Mouse (Mus musculus) lung, embryonic 16.5 days (tissue): ENCODE measurements around the gene Sync. TPM values are rescaled to one million over a fixed set of nuclear protein-coding genes. Genes with fewer than 3 reads are reported as not detected.

ENCODE experiments used
- ATAC-seq: fragments of 200-750 bp; cut with Nextera tagmentation; 2 replicates; pipeline ENCODE4 v1.8.0; 2017; ENCODE audit warnings: low read depth, mild to moderate bottlenecking, moderate library complexity
- H3K27ac ChIP-seq: fragments of 300-500 bp; sonication (generic); 2 replicates; pipeline ENCODE4 v1.5.1; 2014; ENCODE audit warnings: mild to moderate bottlenecking, control low read depth, low read length
- H3K27me3 ChIP-seq: fragments of 300-500 bp; sonication (generic); 2 replicates; pipeline ENCODE4 v1.6.1; 2014; ENCODE audit warnings: low read depth, low read length, mixed read lengths; ENCODE audit not compliant: control insufficient read depth, insufficient read depth
- H3K36me3 ChIP-seq: fragments of 300-500 bp; sonication (generic); 2 replicates; pipeline ENCODE4 v1.6.1; 2014; ENCODE audit warnings: low read length; ENCODE audit not compliant: control insufficient read depth, insufficient read depth
- H3K4me1 ChIP-seq: fragments of 300-500 bp; sonication (generic); replicated peaks from 2 replicates; pipeline ENCODE4 v1.6.1; 2014; ENCODE audit warnings: low read length, mixed read lengths; ENCODE audit not compliant: control insufficient read depth, insufficient read depth
- H3K4me2 ChIP-seq: fragments of 300-500 bp; sonication (generic); 2 replicates; pipeline ENCODE4 v1.6.1; 2014; ENCODE audit warnings: low read depth, low read length, control low read depth
- H3K4me3 ChIP-seq: fragments of 300-500 bp; sonication (generic); 2 replicates; pipeline ENCODE4 v1.5.1; 2014; ENCODE audit warnings: mild to moderate bottlenecking, low read length, control low read depth
- H3K9ac ChIP-seq: fragments of 300-500 bp; sonication (generic); 2 replicates; pipeline ENCODE4 v1.6.1; 2014; ENCODE audit warnings: low read length, control low read depth
- H3K9me3 ChIP-seq: fragments of 300-500 bp; sonication (generic); 2 replicates; pipeline ENCODE4 v1.6.1; 2016; ENCODE audit warnings: low read length; ENCODE audit not compliant: control insufficient read depth
- WGBS: fragments of 180-500 bp; shearing (Covaris S2); extraction: QIAGEN DNeasy Blood & Tissue Kit; methylation state at CpG from one replicate; pipeline ENCODE4 v1.1.7; 2014; 5-methylcytosine and 5-hydroxymethylcytosine counted together
- polyA plus RNA-seq: library from polyadenylated mRNA; unstranded; fragments of >200 nt; fragmentation: Nextera tagmentation; extraction: Ambion mirVana; gene quantifications from 2 replicates; pipeline ENCODE4 v1.2.1, GENCODE M21; 2015

Sync gene
- polyA plus RNA-seq, 1 experiment from 2014 or later = 0.50 TPM

GRCm38 (mm10) chr4:129271991-129272755 lies 15.2 kb upstream of the Sync start:
- Histone ChIP-seq H3K4me3 (peak overlapping the region; percentile 27), H3K9me3 (no peaks in the 10 kb centered on the region), H3K27me3 (no peaks in the 10 kb centered on the region), H3K9ac (no peak overlapping the region), H3K4me1 (peaks cover 10% of the 10 kb centered on the region), H3K27ac (peak overlapping the region; percentile 75), H3K4me2 (peak overlapping the region; percentile 37), H3K36me3 (no peaks in the 10 kb centered on the region)
- 16% methylated on average over 15 of the region's 15 CpGs for whole genome bisulfite sequencing
- peak; percentile 93 for ATAC-seq

DNA sequence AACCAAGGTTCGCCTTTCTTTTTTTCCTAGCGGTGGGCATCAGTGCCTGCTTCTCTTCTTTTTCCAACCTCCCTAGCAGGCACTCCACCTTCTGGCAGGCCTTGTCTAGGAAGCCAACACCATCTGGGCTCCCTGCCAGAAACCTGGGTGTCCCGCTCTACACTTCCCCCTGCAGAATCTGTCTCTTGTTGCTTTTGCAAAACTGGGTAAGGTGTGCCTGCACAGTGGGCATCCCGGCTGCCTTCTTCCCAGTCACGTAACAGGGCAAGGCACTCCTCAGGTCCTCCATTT lies 14.7 kb upstream of the Sync start:
- Histone ChIP-seq H3K4me1 (peaks cover 10% of the 10 kb centered on the region), H3K4me2 (peak overlapping the region; percentile 37; the same call in 1 of the 2 replicates), H3K9ac (no peak overlapping the region), H3K9me3 (no peaks in the 10 kb centered on the region), H3K27ac (peak overlapping the region; percentile 75), H3K4me3 (peak overlapping the region; percentile 20; the same call in 1 of the 2 replicates), H3K27me3 (no peaks in the 10 kb centered on the region), H3K36me3 (no peaks in the 10 kb centered on the region)
- WGBS = 26% methylated on average over 5 of the region's 5 CpGs
- ATAC-seq = peak; percentile 65

DNA sequence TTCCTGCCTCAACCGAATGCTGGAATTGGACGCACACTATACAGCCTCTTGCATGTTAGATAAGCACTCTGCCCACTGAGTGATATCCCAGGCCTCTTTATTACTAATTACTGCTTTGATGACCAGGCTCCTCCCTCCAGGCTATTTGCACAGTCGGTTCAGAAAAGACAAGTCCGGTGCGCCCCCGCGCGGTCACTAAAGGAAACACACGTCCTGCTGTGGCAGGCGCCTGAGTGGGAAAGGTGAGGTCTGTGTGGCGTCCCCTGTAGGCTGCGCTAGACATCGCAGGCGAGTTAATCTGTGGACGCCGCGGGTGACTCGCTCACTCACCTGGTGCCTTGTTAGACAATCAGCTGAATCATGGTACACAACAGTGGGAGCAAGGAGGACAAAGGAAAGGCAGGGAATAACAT lies 11.0 kb upstream of the Sync start:
- Histone ChIP-seq H3K9ac (no peak overlapping the region), H3K4me2 (no peak overlapping the region), H3K4me1 (peaks cover 7% of the 10 kb centered on the region), H3K4me3 (no peak overlapping the region), H3K9me3 (no peaks in the 10 kb centered on the region), H3K27ac (no peak overlapping the region), H3K27me3 (no peaks in the 10 kb centered on the region), H3K36me3 (no peaks in the 10 kb centered on the region)
- ATAC-seq = peak; percentile 35
- WGBS = under 1% methylated on average over 18 of the region's 18 CpGs

- Histone ChIP-seq H3K4me1 (peaks cover 13% of the 10 kb centered on the region), H3K9me3 (no peaks in the 10 kb centered on the region), H3K4me3 (no peak overlapping the region), H3K27me3 (peaks cover 7% of the 10 kb centered on the region; the same call in 1 of the 2 replicates), H3K9ac (no peak overlapping the region), H3K27ac (no peak overlapping the region), H3K4me2 (no peak overlapping the region), H3K36me3 (no peaks in the 10 kb centered on the region)
- WGBS = 80% methylated on average over 5 of the region's 5 CpGs
- ATAC-seq = no peak
Measured at GRCm38 (mm10) chr4:129282786-129283185, 4.6 kb upstream of the Sync start.

GRCm38 (mm10) chr4:129283226-129283625 lies 4.2 kb upstream of the Sync start:
- WGBS = 84% methylated on average over 5 of the region's 5 CpGs
- H3K4me1 ChIP-seq = peaks cover 14% of the 10 kb centered on the region
- H3K9ac ChIP-seq = no peak overlapping the region
- H3K9me3 ChIP-seq = no peaks in the 10 kb centered on the region
- no peaks in the 10 kb centered on the region for H3K36me3 ChIP-seq
- no peak overlapping the region for H3K4me3 ChIP-seq
- no peak for ATAC-seq
- no peak overlapping the region for H3K4me2 ChIP-seq
- no peak overlapping the region for H3K27ac ChIP-seq
- peaks cover 9% of the 10 kb centered on the region; the same call in 1 of the 2 replicates for H3K27me3 ChIP-seq

- Histone ChIP-seq H3K9me3 (no peaks in the 10 kb centered on the region), H3K9ac (no peak overlapping the region), H3K4me1 (peaks cover 14% of the 10 kb centered on the region), H3K36me3 (no peaks in the 10 kb centered on the region), H3K4me3 (no peak overlapping the region), H3K4me2 (no peak overlapping the region), H3K27me3 (peaks cover 11% of the 10 kb centered on the region; the same call in 1 of the 2 replicates), H3K27ac (no peak overlapping the region)
- WGBS = 73% methylated on average over 2 of the region's 2 CpGs
- no peak for ATAC-seq
Measured at GRCm38 (mm10) chr4:129284685-129285084, 2.7 kb upstream of the Sync start.

DNA sequence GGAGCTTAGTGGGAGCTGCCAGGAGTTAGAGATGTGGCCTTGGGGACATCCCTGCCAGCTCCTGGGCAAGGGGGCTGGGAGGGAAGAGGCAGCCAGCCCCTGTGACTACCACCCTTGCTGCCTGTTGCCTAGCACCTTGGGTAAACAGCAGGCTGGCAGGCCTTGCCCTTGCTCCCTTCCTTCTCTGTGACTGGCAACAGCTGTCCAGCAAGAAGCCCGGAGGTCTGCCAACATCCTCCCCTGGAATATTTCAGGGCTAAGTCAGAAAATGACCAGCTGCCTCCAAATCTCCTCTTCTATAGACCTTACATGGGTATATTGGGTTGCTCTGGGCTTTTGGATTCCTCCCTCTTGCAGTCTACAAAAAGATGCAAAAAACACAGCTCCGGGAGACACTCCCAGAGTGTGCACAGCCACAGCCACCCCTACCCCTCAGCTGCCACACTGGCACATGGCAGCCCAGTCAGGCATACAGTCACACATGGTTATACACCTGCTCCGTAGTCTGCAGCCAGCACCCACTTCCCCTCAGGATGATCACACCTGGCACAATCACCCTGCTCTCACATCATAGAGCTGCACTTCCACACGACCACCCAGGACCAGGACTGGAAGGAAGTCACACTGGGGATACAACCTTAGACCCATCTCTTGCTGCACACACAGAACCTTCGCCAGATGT lies 1.3 kb upstream of the Sync start:
- H3K27ac ChIP-seq = no peak overlapping the region
- H3K4me2 ChIP-seq = no peak overlapping the region
- ATAC-seq = peak; percentile 13
- 55% methylated on average over 5 of the region's 5 CpGs for WGBS
- peaks cover 14% of the 10 kb centered on the region for H3K4me1 ChIP-seq
- H3K4me3 ChIP-seq = no peak overlapping the region
- H3K36me3 ChIP-seq = no peaks in the 10 kb centered on the region
- H3K9me3 ChIP-seq = no peaks in the 10 kb centered on the region
- H3K27me3 ChIP-seq = peaks cover 11% of the 10 kb centered on the region; the same call in 1 of the 2 replicates
- H3K9ac ChIP-seq = no peak overlapping the region

- 1% methylated on average over 28 of the region's 28 CpGs for WGBS
- ATAC-seq = peak; percentile 51
- Histone ChIP-seq H3K9ac (peak overlapping the region; percentile 64), H3K36me3 (no peaks in the 10 kb centered on the region), H3K4me1 (peaks cover 14% of the 10 kb centered on the region), H3K4me2 (peak overlapping the region; percentile 99), H3K4me3 (peak overlapping the region; percentile 58), H3K9me3 (no peaks in the 10 kb centered on the region), H3K27me3 (peaks cover 11% of the 10 kb centered on the region; the same call in 1 of the 2 replicates), H3K27ac (no peak overlapping the region)
Measured at GRCm38 (mm10) chr4:129286683-129287471, 540 bp upstream of the Sync start.

DNA sequence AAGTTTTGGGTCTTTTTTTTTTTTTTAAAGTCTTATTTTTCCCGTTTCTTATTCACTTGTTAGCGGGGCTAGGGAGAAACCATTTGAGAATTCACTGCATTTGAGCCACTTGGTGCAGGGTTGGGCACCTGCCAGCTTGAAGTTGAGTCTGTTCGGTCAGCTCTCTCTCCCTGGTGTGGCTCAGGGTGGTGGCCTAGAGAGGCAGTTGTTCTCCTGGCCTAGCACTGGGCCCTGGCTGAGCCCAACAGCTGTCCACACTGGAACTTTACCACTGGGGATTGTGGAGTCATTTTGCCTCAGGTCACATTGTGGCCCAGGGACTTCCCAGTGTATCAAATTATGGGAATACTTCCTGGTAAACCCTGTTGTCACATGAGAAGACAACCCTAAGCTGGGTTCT lies 650 bp downstream of the Sync start:
- 24% methylated on average over 3 of the region's 3 CpGs for WGBS
- Histone ChIP-seq H3K4me2 (peak overlapping the region; percentile 99; the same call in 1 of the 2 replicates), H3K4me3 (peak overlapping the region; percentile 58), H3K9me3 (no peaks in the 10 kb centered on the region), H3K4me1 (peaks cover 14% of the 10 kb centered on the region), H3K9ac (no peak overlapping the region), H3K27ac (no peak overlapping the region), H3K36me3 (no peaks in the 10 kb centered on the region), H3K27me3 (peaks cover 11% of the 10 kb centered on the region; the same call in 1 of the 2 replicates)
- ATAC-seq = no peak
